Mouse (Mus musculus): ENCODE results near the gene Mmadhc.

Gene Mmadhc

DNA sequence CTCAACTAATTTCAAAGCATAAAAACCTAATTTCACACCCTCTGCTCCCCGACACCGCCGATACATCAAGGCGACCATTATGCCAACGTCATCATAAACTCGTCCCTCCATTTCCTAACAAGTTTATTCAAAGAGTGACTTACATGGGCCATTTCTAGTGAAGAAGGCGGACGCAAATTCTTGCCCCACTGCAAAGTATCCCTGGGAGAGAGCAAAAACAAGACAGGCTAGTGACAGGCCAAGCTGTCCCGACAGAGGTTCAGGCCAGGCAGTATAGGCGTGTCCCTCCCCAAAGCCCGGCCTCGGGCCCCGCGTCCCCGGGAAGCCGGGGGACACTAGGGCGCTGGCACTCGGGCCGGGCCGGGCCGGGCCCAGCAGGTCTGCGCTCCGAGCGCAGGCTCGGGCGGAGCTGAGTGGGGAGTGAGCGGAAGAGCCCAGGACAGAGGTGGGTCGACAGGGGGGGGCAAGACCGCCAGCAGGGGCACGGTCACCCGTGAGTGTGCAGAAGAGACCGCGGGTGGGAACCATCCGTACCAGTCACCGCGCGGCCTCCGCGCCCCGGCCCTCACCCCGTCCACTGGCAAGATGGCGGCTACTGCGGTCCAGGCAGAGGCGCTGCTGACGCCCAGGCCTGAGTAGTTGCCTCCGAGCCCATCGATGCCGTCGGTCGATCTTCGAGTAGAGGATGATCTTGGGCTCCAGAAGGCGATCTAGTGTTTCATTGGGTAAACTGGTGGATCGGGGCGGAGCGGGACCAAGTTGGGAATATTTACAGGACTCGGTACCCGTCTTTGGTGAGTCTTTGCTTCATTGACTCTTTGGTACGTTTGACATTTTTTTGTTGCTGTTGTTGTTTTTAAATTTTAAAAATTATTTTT is at the start of gene Mmadhc:
Gene Mmadhc, minus strand, starts transcription at position 693 of the 878 bp plus-strand sequence.
- peak; percentile 78 for DNase-seq (ENCODE audit: low spot score)

DNA sequence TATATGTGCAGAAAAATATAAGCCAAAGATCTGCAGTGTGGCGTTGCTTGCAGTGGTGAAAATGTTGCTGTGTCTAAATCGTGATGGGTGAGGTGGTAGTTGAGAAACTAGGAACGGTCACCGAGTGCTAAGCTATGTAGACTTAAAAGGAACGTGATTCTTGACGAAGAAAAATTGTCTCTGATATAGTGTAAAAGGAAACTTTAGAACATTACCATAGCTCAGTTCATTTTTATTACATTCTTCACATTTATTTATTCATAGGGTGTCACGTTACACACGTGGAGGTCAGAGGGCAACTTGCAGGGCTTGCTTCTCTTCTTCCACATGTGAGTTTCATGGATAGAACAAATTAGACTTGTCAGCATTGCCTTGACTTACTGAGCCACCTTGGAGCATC is 47.0 kb upstream of the Mmadhc start:
- DNase-seq (ENCODE audit: low spot score): no peak

DNA sequence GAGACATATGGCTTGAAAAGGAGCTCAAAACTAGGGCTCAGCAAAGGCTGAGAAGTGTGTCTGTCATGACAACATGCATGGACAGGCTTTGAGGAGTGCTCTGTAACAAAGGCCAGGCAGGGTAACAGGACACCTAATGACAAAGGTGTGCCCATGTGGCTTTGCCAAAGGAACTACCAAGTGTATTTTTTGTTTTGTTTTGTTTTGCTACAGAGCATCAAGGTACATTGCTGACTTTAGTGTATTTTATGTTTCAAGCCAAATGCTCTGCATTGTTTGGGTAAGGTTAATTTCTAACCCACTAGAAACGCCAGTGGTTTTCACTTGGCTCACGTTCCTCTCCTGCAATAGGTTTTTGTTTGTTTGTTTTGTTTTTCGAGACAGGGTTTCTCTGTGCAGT is 42.5 kb upstream of the Mmadhc start:
- DNase-seq (ENCODE audit: low spot score): no peak

DNA sequence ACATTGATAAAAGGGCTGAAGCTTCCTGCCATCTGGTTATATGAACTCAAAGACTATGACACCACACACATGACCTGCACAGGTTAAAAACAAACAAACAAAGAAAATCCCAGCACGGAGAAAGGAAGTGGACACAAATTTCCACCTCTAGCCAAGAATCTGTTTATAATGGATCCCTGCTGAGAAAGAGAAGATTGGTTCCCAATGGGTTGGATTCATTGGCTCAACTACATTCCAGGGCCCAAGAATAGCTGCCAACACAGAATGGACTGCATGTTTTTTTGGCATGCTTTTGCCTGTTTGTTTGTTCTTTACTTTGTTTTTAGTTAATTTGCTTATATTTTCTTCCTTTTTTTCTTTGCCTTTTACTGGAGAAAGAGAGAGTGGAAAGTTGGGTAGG is 41.0 kb upstream of the Mmadhc start:
- no peak for DNase-seq (ENCODE audit: low spot score)

DNA sequence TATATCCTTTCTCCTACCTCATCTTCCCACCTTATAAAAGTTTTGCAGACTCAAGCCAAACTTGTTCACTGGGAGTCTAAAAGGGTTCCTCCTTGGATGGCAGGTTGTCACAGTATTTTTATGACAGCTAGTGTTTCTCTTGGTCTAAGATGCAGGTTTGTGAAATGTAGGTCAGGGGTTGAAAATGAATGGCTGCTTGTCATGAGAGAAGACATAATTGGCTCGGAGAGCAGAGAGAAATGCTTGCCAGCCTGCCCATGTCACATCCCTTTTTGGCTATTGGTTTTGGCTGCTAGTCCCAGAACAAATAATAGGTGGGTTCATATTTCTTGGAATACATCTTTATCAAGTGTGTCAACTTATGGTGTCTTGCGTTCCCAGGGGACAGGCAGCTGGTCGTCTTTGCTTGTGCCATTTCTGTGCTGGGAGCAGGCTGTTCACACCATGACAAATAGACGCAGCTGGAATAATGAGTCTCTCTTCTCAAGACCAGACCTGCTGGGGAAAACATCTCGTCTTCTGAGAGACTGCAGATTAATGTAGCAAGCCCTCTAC is 35.2 kb upstream of the Mmadhc start:
- no peak for DNase-seq (ENCODE audit: low spot score)

DNA sequence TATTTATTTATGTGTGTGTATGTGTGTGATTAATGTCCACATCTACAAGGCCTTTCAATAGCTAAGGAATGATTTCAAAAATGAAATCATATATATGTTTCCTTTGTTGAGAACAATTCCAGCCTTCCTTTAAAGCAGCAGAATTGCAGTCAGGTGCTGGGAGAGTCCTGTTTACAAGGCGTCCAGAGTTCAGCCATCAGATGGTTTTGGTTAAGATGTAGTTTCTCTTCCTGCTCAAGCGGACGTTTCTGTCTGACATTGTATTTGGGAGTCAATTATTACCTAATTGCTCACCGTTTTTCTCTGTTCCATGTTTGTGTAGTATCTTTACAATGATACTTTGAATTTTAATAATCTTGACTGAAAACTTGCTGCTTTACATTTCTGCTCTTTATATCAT is 31.6 kb upstream of the Mmadhc start:
- DNase-seq (ENCODE audit: low spot score): no peak

DNA sequence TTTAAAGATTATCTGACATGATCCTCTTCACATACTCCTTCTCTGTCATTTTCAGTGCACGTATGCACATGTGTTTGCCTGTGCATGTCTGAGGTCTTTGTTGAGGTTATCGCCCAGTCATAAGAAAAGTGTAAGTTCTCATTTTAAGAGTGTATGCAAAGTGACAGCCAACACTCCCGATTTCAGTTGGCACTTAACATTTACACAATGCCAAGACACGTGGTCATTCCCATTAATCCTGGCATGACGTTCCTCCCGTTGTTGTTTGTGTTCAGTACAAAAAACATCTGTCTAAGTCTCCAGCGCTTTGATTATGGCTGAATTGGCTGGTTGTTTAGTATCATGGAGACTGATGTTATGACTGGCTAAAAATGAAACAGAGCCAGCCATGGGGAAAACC is 28.2 kb upstream of the Mmadhc start:
- DNase-seq (ENCODE audit: low spot score): no peak

DNA sequence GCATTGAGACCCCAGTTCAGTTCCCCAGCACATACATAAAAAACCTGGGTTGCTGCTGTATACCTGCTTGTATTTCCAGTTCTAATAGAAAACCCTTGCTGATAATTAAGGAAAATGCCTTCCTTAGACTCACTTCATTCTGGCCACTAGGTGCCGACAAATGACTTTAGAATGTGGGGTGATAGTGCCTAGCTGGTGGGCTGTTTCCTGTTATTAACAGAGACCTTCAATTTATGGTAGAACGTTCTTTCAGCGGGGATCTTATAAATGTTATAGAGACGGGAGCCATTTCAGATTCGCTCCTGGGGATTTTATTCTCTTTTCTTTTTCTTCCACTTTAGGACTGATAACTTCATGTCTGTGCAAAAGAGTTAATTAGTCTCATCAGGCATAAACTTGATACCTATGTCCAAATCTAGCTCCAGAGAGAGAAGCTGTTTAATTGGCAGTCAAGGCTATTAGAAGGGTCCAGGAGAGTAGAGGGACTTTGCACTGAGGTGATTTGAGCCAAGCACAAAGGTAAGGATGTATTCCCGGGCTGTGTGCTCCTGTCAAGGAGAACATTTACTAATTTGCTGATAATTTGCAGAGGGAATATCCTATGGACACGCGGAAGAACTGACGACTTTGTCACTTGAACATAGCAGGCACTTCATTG is 10.2 kb upstream of the Mmadhc start:
- no peak for DNase-seq (ENCODE audit: low spot score)

DNA sequence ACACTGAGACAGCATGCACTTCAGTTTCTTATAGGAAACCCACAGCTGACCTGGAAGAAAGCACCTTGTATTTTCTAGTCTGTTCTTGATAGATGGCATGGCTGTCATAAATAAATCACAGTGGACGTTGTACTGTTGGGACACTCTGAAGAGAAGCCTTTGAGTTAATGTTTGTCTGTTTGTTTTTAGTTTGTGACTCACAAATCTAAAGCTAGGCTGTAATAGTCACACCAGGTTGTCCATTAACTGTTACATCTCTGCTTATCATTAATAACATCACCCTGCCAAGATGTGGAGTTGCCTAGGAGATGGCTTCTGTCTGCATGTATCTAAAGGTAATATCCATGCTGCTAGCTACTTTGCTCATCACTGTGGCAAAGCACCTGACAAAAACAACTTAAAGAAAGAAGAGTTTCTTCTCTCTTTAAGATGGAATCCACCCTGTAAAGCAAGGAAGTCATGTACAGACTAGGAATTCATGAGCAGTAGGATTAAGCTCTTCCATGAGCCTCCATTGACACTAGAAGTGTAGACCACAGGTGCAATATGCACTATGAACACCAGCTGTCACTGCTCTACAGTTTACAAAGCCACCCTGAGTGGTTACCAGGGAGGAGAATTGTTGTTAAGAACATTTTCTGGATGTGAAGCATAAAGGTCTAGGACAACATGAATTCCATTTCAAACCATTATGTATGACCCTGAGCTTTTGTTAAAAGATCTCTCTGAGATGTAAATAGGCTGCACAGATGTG is 8.4 kb upstream of the Mmadhc start:
- no peak for DNase-seq (ENCODE audit: low spot score)

DNA sequence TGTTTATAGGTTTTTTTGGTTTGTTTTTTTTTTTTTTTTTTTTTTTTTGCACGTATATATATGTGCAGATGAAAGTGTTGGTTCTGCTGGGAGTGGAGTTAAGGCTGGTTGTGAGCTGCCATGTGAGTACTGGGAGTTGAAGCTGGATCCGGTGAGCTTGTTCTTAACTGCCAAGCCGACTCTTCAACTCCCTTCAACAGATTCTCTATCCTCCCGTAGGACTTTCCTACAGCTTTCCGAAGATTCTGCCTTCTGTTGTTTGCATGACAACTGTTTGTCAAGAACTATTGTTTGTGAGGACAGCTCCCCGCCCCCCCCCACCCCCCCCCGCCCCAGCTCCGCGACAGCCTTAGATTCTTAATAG is 368 bp upstream of the Mmadhc start:
- no peak for DNase-seq (ENCODE audit: low spot score)

DNA sequence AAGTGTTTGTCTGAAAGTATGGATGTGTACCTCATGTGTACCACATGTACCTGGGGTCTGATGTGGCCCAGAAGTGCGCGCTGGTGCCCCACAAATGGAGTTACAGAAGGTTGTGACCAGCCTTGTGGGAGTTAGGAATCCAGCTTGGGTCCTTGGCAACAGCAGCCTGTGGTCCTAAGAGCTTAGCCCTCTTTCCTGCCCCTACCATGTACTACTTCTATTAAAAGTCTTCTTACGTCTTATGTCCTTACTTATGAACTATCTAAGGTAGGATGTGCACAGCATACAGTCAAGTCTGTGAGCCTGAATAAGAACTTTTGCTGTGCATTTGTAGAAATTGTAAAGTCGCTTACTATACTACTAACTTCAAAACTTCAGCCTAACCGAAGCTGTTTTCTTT is 1.0 kb downstream of the Mmadhc start:
- no peak for DNase-seq (ENCODE audit: low spot score)

DNA sequence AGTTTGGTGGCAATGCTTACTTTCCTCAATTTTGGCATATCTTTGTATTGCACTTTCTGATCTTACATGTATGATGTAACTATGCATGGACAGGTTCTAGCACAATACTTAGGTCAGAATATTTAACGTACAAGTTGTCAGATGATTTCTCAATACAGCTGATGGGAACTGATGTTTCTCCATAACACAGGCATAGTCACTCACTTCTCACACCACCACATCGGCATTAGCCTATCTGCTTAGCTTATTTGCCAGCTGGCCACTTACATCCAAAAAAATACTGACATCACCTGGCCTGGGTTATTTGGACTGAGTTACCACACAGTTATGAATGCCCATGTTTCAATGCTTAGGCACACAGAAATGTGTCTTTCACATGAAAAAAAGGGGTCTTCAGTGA is 2.5 kb downstream of the Mmadhc start:
- no peak for DNase-seq (ENCODE audit: low spot score)

DNA sequence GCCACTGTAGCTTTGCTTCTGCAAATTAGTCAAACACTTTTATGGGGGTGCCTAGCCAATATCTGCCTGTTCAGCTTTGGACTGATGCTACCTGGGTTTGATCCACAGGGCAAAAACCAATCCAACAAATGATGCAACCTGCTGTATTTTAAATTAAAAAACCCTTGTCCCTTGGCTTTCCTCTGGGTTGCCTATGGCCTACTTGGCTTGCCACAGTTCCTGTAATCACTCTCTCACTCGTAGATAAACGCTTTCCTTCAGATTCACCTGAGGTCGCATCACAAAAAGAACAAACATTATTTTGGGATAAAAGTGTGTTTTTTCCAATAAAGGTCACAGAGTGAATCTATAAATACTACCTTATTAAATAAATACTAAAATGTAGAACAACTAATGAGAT is 3.0 kb downstream of the Mmadhc start:
- no peak for DNase-seq (ENCODE audit: low spot score)

DNA sequence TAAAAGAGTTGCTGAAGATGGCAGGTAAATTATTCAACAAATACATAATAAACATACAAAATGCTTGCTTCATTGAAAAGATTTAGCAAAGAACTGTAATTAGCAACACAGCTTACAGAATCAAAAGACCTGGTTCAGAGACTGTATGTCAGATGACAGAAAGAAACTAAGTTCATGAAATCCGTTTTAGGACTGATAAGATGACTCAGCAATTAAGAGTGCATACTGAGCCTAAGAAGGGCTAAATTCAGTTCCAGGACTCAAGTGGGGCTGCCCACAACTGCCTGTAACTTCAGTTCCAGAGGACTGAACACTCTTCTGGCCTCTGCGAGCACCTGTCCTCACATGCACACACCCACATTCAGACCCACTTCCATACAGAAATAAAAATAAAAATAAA is 4.7 kb downstream of the Mmadhc start:
- DNase-seq (ENCODE audit: low spot score): no peak

DNA sequence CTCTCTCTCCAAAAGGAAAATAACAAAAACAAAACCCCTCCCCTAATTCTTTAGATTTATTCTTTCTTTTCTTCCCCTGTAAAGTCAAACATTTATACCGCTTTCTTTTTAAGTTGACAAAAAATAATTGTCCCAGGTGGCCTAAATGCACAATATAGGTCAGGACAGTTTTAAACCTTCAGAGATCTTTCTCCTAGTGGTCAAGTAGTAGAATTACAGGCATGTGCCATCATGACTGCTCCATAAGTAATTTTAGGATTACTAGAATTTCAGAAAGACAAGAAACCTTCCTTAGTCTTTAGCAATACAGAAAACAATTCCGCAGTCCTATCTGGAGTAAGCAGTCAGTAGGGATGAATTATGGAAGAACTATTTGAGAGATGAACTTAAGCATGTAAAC is 5.8 kb downstream of the Mmadhc start:
- DNase-seq (ENCODE audit: low spot score): no peak

DNA sequence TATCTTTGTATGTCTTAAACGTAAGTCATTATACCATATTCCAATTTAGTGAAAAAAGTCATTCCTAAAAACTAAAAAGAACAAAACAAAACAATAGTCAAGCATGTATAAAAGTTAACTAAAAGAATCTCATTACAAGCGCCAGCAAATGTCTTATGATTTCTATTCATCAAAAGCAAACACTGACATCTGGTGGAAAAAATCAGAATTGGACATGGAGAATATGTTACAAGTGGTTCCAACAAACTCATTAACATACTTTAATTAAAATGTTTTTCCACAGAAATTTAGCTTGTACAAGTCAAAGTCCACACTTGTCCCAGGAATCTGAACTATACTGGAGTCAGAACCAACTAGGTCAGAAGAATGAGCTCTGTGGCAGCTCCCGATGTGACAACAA is 11.8 kb downstream of the Mmadhc start:
- DNase-seq (ENCODE audit: low spot score): no peak

DNA sequence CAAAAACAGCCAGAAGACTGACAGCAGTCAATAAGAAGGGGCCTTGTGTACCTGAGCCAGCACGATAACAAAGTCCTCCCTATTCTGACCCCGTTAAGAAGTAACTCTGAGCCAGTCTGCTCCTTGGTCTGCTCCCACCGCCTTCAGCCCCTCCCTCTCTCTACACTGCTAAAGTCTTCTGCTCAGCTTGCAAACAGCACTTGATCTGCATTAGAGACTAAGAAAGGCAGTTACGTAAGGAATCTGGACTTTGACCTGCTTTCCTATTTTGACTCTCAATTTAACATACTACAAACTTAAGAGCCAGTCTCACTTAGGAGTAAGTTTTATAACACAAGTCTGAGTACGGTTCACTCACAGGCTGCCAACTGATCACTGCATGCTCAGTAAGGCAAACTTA is 12.6 kb downstream of the Mmadhc start:
- no peak for DNase-seq (ENCODE audit: low spot score)

DNA sequence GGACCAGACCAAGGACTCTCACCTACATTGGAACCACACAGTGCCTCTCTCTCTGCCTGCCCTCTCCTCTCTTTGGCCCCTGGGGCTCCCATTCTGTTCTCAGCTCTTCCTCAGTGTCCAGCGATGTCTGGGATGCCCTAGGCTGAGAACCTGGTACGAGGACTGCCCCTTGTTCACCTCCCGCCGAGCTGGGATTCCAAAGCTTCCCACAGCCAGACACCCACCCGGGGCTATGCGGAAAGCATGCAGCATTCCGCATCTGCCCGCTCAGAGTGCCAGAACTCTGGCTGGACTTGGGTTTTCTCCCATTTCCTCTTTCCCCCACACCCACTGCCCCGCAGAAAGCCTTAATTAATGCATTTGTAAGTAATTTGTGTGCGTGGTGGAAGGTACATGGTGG is 19.9 kb downstream of the Mmadhc start:
- no peak for DNase-seq (ENCODE audit: low spot score)

DNA sequence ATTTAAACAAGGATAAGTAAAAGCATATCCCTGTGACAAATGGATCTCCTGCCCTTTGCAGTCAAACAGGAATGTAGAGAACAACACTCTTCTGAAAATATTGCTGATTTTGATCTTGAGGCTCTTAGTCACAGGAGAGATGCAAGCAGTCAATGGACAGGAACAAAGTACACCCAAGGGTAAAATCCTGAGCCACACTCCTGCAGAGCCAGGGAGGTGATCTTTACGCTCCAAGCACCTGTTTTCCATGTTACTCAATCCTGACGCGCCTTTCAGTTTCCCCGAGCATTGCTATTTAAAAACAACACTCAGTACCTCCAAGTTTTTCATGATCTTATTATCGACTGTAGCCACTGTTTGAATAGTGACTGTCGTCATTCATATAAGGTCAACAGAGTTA is 23.2 kb downstream of the Mmadhc start:
- no peak for DNase-seq (ENCODE audit: low spot score)

DNA sequence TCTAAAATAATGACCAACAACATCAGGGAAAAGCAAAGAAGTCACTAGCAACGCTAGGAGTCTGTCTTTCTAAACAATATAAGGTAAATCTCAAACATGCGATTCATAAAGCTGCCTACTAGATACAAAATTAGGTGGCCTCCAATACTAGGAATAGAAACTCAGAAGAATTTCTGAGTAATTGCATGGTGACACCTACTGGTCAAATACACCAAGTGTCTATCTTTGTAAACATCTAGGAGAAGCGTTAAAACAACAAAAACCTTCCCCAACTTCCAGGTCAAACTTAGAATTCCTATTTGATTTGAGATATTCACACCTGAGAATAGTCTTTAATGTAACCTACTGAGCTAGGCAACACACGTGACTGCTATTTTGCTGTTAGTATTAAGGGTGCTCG is 24.4 kb downstream of the Mmadhc start:
- DNase-seq (ENCODE audit: low spot score): no peak

DNA sequence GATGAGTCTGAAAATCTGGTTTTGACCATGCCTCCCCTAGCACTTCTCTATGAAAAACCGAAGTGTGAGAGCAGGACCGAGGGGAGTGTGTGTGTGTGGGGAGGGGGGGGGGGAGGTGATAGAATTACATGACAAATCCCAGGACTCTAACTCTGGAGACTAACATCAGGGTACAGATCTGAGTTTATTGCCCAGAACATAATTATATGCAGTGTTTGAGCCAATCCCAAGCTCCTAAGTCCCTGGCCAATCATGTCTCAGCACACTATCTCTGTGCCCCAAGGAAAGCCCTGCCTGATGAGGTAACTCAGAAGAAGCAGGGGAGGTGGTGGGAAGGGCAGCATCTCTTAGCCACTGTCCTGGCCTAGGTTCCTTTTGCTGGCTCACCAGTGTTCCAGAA is 28.1 kb downstream of the Mmadhc start:
- no peak for DNase-seq (ENCODE audit: low spot score)

DNA sequence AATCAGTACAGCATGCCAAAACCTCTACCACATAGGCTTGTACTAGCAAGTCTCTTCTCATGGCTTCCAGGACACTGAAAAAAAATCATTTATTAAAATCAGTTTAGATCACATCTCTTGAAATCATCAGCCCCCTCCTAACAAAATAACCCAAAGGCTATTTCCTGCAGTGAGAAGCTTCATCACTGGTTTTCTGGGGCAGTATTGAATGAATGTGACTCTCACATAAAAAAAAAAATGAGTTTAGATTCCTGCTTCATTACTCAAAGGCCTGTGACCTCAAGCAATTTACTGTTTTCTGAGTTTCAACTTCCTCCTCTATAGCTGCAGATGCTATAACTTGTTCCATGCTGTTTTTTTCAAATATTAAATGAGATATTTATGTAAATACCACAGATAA is 29.6 kb downstream of the Mmadhc start:
- DNase-seq (ENCODE audit: low spot score): no peak

Measured in urinary bladder, postnatal 10 days (tissue).